Mouse (Mus musculus): ENCODE data around the gene Rmnd5a.

Rmnd5a gene

DNA sequence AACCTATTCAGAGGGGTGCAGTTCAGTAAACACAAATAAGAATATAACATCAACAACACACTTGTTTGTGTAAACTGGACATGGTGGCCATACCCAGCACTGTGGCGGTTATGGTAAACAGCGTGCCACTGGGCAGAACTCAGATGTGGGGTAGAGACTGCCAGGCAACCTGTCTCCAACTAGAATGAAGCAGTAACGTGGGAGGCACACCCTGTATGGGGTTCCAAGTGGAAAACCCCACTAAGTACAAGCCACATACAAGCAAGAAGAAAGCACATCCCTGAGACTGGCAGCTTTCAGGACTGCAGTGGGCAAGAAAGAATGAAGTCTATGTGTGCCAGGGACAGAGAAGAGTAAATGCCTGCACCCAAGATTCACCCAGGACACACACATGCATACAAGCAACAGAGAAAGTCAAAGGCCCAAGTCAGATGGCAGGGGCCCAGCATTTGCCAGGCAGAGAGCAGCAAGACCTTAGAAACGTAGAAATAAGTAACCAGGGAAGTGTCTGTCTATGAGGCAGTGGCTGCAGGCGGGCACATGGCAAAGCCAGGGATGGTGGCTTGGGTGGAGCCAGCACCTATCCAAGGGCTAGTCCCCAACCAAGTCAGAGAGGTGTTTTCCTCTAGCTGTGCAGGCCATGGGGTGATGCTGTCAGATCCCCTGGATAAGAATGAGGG lies 68.3 kb downstream of the Rmnd5a start:
- DNase-seq (ENCODE audit: low spot score in 2 of 2): no peak

DNA sequence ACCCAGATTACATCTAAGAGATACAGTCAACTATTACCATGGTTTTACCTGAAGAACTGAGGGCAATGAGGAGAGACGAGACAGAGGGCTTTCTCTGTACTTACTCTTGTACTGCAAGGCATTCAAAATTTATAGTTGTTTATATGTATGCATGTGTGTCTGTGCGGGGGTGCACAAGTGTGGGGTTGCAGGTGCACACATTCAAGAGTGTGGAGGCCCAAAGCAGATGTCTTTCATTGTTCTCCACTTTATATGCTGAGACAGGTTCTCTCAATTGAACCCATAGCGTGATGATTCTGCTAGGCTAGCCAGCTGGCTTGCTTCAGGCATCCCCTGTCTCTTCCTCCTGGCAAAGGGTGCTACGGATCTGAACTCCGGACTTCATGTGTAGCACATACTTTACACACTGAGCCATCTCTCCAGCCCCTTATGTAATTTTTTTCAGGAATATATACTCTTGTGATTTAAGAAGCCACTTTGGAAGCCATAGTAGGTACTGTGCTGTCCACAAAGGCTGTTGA lies 69.3 kb downstream of the Rmnd5a start:
- no peak for DNase-seq (ENCODE audit: low spot score in 2 of 2)

GRCm38 (mm10) chr6:71369416-71369815 lies 71.0 kb downstream of the Rmnd5a start:
- no peak for DNase-seq (ENCODE audit: low spot score in 2 of 2)

DNA sequence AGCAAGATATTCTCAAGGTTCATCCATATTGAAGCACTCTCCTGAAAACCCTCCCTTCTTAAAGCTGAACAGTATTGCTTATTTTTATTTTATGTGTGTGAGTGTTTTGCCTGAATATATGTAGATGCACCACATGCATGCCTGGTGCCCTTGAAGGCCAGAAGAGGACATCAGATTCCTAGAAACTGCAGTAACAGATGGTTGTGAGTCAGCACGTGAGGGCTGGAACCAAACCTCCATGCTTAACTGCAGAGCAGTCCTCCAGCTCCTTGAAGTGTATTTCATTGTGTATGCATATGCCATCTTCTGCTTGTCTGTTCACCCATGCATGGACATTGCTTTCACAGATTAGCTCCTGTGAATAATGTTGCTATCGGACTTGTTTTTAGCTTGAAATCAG lies 76.4 kb downstream of the Rmnd5a start:
- no peak for DNase-seq (ENCODE audit: low spot score in 2 of 2)

DNA sequence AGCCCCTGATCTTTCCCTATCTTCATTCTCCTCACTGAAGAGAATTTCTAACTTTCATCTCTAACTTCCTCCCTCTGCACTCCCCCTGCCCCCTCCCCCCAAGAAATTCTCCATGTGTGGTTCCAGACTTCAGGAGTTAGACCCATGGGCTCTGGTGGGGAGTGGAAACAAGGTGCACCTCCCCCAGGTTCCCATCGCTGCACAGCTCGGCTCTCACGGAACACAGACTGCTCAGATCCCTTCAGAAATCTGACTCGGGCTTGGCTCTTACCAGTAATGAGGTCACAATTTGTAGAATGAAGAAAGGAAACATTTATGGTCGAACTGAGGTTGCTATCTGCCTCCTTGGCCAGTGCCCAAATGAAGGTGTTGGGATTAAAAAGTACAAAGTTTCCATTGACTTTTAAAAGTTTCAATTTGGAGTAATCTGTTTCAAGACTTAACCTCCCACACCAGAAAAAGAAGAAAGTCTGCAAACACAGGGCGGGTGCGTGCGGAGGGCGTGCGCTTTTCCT lies 79.2 kb downstream of the Rmnd5a start:
- no peak for DNase-seq (ENCODE audit: low spot score in 2 of 2)

GRCm38 (mm10) chr6:71360751-71361150 lies 79.7 kb downstream of the Rmnd5a start:
- no peak for DNase-seq (ENCODE audit: low spot score in 2 of 2)

DNA sequence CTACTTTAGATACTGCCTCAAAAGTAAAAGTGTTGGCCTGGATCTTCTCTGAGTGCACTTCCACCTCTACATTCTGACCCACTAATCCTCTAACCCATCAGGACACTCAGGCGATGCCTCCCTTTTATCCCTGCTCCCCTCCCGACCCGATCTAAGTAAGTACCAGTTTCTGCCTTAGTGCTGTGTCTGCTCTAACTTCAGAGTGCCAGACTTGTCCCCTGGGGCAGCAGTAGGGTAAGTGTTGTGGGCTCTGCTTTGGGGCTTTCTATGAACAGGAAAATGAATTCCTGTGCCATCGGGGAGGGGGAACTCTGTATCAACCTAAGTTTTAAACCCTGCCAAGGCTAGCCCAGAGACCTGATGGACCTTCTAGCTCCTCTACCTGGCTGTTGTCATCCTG lies 80.2 kb downstream of the Rmnd5a start:
- no peak for DNase-seq (ENCODE audit: low spot score in 2 of 2)

- no peak for DNase-seq (ENCODE audit: low spot score in 2 of 2)
Measured at GRCm38 (mm10) chr6:71357493-71357892, 82.9 kb downstream of the Rmnd5a start.

DNA sequence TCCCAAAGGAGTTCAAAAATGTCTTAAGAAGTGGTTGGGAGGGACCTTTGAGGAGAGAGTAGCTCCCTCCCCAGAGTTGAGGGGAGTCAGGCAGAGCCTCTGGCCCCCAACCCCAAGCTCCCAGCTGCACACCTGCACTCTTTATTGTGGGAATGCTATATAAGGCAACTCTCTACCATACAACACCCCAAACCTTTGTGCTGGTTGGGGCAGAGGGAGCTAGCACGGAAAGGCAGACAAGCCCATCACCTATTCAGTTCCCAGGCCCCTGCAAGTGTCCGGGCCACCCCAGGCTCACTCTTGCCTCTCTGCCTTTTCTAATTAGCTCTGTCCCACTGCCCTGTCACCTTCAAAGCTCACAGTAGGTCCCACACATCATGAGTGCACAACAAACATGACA lies 86.7 kb downstream of the Rmnd5a start:
- no peak for DNase-seq (ENCODE audit: low spot score in 2 of 2)

DNA sequence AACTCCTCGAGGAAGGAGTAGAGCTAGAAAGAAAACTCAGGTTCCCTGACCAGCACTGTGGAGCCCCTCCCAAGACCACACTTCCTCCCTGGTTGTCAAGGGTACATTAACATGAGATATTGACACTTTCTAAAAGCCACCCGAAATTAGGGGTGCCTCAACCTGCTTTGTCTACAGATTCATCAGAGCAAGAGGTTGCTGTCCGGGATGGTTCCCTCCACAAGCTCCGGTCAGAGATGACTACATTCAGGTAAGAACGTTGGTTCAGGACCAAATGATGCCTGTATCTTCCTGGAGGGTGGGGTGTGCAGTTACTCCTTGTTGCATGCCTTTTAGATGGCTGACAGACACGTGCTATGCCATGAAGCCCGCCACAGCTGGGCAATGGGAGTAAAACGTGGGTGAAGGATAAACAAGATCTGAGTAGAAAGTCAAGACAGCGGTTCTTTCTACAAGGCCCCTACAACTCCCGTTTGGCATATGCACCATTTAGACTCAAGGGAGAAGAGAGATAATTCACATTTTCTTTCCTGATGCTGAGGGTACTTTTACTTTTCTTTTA lies 87.5 kb downstream of the Rmnd5a start:
- DNase-seq (ENCODE audit: low spot score in 2 of 2): no peak

DNA sequence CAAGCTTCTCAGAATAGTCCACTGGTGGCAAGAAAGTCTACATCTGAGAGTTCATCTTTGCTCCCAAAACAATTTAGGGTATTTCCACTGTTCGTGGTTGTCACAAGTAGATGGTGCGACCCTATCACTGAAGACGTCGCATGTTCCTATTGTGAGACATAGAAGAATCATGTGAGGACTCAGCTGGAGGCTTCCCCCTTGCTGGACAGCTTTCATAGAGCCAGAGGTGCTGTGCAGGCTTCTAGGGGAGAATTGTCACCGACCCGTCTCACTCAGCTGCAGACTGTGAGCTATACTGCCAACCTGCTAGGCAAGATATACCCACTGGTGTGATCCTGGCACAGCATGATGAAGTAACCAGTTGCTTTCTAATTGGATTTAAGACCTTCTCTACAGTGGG lies 88.2 kb downstream of the Rmnd5a start:
- no peak for DNase-seq (ENCODE audit: low spot score in 2 of 2)

DNA sequence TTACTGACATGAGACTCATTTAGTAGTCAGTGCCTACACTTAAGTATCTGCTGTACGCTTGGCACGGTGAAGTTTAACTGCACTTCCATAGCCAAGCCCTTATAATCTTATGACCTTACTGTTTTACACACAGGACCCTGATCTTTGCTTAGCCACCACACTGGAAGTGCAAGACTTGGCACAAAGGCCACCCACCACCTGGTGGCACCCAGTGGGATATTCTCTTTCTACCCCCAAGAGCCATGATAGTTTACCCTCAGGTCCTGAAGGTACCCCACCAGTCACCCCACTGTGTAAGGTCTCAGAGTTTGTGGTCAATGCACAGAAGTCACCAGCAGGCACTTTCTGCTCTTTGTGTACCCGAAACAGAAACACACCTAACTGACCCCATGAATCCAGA lies 89.2 kb downstream of the Rmnd5a start:
- DNase-seq (ENCODE audit: low spot score in 2 of 2): no peak

DNA sequence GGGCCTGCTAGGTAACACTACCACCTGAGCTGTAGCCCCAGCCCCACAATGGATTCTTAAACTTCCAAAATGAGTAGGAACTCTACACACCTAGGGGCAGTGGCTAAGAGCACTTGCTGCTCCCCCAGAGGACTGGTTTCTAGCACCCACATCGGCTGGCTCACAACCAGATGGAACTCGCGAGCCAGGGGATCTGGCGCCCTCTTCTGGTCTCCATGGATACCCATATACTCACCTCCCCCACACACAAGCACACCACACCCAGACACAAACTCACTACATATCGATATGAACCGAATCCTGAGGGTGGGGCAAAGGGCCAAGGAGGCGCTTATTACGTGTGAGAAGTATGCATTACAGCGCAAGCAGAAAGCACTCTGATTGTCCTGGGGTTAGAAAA lies 92.4 kb downstream of the Rmnd5a start:
- no peak for DNase-seq (ENCODE audit: low spot score in 2 of 2)

DNA sequence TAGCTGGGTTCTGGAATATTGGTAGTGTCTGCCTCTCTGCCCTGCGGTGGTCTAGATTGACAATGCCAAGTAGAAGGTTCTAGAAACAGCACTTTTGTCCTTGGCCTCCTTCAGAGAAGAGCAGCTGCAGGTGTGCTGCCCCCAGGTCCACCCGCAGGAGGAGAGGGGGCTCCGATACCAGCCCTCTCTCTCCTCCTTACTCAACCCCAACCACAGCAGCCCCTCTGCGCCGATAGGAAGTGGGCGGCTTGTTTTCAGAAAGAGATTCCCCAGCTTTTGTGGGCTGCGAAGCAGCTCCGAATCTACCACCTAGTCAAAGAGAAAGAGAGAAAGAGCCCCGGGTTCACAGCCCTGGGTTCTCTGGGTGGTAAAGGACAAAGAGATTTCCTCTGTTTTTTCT lies 99.3 kb downstream of the Rmnd5a start:
- DNase-seq (ENCODE audit: low spot score in 2 of 2): no peak

DNA sequence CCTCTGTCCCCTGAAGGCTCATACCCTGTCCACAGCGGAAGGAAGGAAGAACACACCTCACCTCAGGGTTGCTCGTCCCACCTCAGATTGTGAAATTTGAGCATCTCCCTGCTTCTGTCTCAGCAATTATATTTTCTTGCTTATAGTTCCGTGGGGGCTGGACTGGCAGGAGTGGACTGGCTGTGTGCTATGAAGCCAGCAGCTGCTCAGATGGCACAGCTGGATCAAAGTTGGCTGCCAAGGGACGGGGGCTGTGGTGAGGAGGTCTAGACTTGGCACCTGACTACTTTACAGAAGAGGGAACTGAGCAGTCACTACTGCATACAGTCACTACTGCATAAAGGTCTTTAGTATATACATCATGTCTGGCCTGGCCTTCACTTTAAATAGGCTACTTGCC lies 101.1 kb downstream of the Rmnd5a start:
- no peak for DNase-seq (ENCODE audit: low spot score in 2 of 2)

DNA sequence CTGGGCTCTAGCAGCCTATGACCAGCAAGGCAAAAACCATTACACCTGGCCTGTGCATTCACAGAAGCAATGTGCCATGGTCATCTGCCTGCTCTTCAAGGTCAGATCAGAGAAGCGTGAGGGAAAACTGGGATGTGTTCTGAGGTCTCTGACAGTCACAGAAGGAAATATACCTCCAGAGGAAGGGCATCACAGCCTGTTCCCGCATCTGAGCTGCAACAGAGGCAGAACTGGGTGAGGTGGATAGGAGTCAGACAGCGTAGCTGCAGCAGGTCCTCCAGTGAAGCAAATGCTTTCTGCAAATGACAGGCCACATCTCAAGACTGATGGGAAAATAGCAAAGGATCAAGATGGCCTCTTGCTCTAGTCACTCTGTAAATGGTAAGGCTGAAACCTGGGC lies 101.5 kb downstream of the Rmnd5a start:
- no peak for DNase-seq (ENCODE audit: low spot score in 2 of 2)
